Mouse (Mus musculus): ENCODE data around the gene Nrxn3. TPM values are rescaled to one million over a fixed set of nuclear protein-coding genes. Genes with fewer than 3 reads are reported as not detected.

Nrxn3 gene
- polyA plus RNA-seq, 1 experiment from 2014 or later: 0.78 TPM

DNA sequence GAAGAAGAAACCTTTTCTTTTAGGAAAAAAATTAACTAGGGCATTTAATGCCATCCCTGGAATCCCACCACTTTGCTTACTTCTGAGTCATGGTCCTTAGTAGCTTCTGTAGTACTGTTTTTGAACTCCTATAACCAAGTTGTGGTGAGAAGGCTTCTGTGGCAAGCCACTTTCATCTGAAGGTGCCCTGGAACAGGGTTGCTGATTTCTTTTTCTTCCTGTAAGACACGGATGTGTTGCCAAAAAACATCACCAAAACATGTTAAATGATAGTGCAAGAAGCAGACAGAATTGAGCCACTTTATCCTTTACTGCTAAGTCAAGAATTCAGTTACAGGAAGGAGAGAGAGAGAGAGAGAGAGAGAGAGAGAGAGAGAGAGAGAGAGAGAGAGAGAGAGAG lies 653.9 kb downstream of the Nrxn3 start:
- 63% methylated on average over 1 of the region's 1 CpGs for WGBS

GRCm38 (mm10) chr12:89377051-89377643 lies 654.5 kb downstream of the Nrxn3 start:
- H3K9ac ChIP-seq (replicated peaks): no peak overlapping the region
- no peaks in the 10 kb centered on the region for H3K4me1 ChIP-seq (replicated peaks)
- no peak overlapping the region for H3K4me3 ChIP-seq (replicated peaks)
- 68% methylated on average over 5 of the region's 5 CpGs for WGBS
- H3K27ac ChIP-seq: no peak overlapping the region
- no peak overlapping the region for H3K4me2 ChIP-seq
- no peak for ATAC-seq (ENCODE audit: insufficient number of reproducible peaks, insufficient read depth, low FRiP score, low TSS enrichment, low read depth)
- H3K27me3 ChIP-seq: no peaks in the 10 kb centered on the region
- no peaks in the 10 kb centered on the region for H3K9me3 ChIP-seq
- no peaks in the 10 kb centered on the region for H3K36me3 ChIP-seq

More for the DNA sequence above, 653.9 kb downstream of the Nrxn3 start:
- no peaks in the 10 kb centered on the region for H3K27me3 ChIP-seq
- no peaks in the 10 kb centered on the region for H3K4me1 ChIP-seq (replicated peaks)
- no peak overlapping the region for H3K27ac ChIP-seq
- H3K9ac ChIP-seq (replicated peaks): no peak overlapping the region
- H3K4me2 ChIP-seq: no peak overlapping the region
- H3K4me3 ChIP-seq (replicated peaks): no peak overlapping the region
- H3K36me3 ChIP-seq: no peaks in the 10 kb centered on the region
- no peaks in the 10 kb centered on the region for H3K9me3 ChIP-seq
- ATAC-seq (ENCODE audit: insufficient number of reproducible peaks, insufficient read depth, low FRiP score, low TSS enrichment, low read depth): no peak

GRCm38 (mm10) chr12:89377687-89378086 lies 655.0 kb downstream of the Nrxn3 start:
- H3K36me3 ChIP-seq: no peaks in the 10 kb centered on the region
- no peak for ATAC-seq (ENCODE audit: insufficient number of reproducible peaks, insufficient read depth, low FRiP score, low TSS enrichment, low read depth)
- no peaks in the 10 kb centered on the region for H3K9me3 ChIP-seq
- no peak overlapping the region for H3K27ac ChIP-seq
- no peak overlapping the region for H3K9ac ChIP-seq (replicated peaks)
- H3K27me3 ChIP-seq: no peaks in the 10 kb centered on the region
- no peak overlapping the region for H3K4me3 ChIP-seq (replicated peaks)
- H3K4me1 ChIP-seq (replicated peaks): no peaks in the 10 kb centered on the region
- no peak overlapping the region for H3K4me2 ChIP-seq
- WGBS: 89% methylated on average over 2 of the region's 2 CpGs

GRCm38 (mm10) chr12:89383254-89383653 lies 660.6 kb downstream of the Nrxn3 start:
- H3K9me3 ChIP-seq: no peaks in the 10 kb centered on the region
- H3K4me2 ChIP-seq: no peak overlapping the region
- H3K27ac ChIP-seq: no peak overlapping the region
- H3K36me3 ChIP-seq: no peaks in the 10 kb centered on the region
- H3K4me3 ChIP-seq (replicated peaks): no peak overlapping the region
- H3K9ac ChIP-seq (replicated peaks): no peak overlapping the region
- H3K27me3 ChIP-seq: no peaks in the 10 kb centered on the region
- no peak for ATAC-seq (ENCODE audit: insufficient number of reproducible peaks, insufficient read depth, low FRiP score, low TSS enrichment, low read depth)
- H3K4me1 ChIP-seq (replicated peaks): no peaks in the 10 kb centered on the region
- 17% methylated on average over 3 of the region's 3 CpGs for WGBS

GRCm38 (mm10) chr12:89395121-89395792 lies 672.6 kb downstream of the Nrxn3 start:
- Histone ChIP-seq H3K27me3 (no peaks in the 10 kb centered on the region), H3K36me3 (no peaks in the 10 kb centered on the region), H3K9ac (replicated peaks) (no peak overlapping the region), H3K27ac (no peak overlapping the region), H3K4me2 (no peak overlapping the region), H3K4me3 (replicated peaks) (no peak overlapping the region), H3K9me3 (no peaks in the 10 kb centered on the region), H3K4me1 (replicated peaks) (no peaks in the 10 kb centered on the region)
- ATAC-seq (ENCODE audit: insufficient number of reproducible peaks, insufficient read depth, low FRiP score, low TSS enrichment, low read depth): no peak
- 65% methylated on average over 3 of the region's 3 CpGs for WGBS

- Histone ChIP-seq H3K27me3 (no peaks in the 10 kb centered on the region), H3K9ac (replicated peaks) (no peak overlapping the region), H3K27ac (no peak overlapping the region), H3K4me1 (replicated peaks) (no peaks in the 10 kb centered on the region), H3K4me2 (no peak overlapping the region), H3K9me3 (no peaks in the 10 kb centered on the region), H3K4me3 (replicated peaks) (no peak overlapping the region), H3K36me3 (no peaks in the 10 kb centered on the region)
- ATAC-seq (ENCODE audit: insufficient number of reproducible peaks, insufficient read depth, low FRiP score, low TSS enrichment, low read depth): no peak
Observed at GRCm38 (mm10) chr12:89436519-89436918, 713.8 kb downstream of the Nrxn3 start.

GRCm38 (mm10) chr12:89442323-89443038 lies 719.8 kb downstream of the Nrxn3 start:
- 55% methylated on average over 2 of the region's 2 CpGs for WGBS
- ATAC-seq (ENCODE audit: insufficient number of reproducible peaks, insufficient read depth, low FRiP score, low TSS enrichment, low read depth): no peak
- H3K9me3 ChIP-seq: no peaks in the 10 kb centered on the region
- no peak overlapping the region for H3K4me2 ChIP-seq
- H3K4me1 ChIP-seq (replicated peaks): no peaks in the 10 kb centered on the region
- no peak overlapping the region for H3K27ac ChIP-seq
- no peak overlapping the region for H3K4me3 ChIP-seq (replicated peaks)
- no peaks in the 10 kb centered on the region for H3K27me3 ChIP-seq
- no peak overlapping the region for H3K9ac ChIP-seq (replicated peaks)
- H3K36me3 ChIP-seq: no peaks in the 10 kb centered on the region

DNA sequence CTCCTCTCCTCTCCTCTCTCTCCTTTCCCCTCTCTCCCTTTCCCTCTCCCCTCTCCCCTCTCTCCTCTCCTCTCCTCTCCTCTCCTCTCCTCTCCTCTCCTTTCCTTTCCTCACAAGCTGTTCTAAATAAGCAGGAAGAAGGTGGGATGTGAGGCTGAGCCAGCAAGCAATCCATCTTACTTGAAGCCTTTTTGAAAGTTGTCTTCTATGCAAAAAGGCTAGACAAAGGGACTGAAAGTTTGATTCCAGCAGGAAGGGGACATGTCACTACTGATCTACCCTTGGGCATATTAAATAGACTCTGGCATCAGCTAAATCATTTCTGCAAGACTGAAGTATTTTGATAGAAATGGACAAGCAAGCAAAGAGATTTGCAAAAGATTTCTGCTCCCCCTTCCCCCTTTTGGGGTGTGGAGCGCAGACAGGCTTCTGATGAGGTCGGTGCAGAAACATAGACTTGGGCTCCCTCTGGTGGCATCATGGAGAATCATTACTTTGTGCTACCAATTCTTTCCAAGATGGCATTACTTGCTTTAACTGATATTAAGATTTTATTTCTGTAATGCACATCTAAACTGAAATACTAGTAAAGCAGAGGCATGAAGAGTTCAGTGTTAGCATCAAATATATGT lies 728.1 kb downstream of the Nrxn3 start:
- Histone ChIP-seq H3K4me3 (replicated peaks) (no peak overlapping the region), H3K4me1 (replicated peaks) (no peaks in the 10 kb centered on the region), H3K9ac (replicated peaks) (no peak overlapping the region), H3K27ac (no peak overlapping the region), H3K27me3 (no peaks in the 10 kb centered on the region), H3K9me3 (no peaks in the 10 kb centered on the region), H3K4me2 (no peak overlapping the region), H3K36me3 (no peaks in the 10 kb centered on the region)
- ATAC-seq (ENCODE audit: insufficient number of reproducible peaks, insufficient read depth, low FRiP score, low TSS enrichment, low read depth): no peak
- 0% methylated on average over 2 of the region's 2 CpGs for WGBS

- no peak overlapping the region for H3K27ac ChIP-seq
- no peak for ATAC-seq (ENCODE audit: insufficient number of reproducible peaks, insufficient read depth, low FRiP score, low TSS enrichment, low read depth)
- H3K36me3 ChIP-seq: no peaks in the 10 kb centered on the region
- H3K4me1 ChIP-seq (replicated peaks): no peaks in the 10 kb centered on the region
- 77% methylated on average over 2 of the region's 2 CpGs for WGBS
- H3K9me3 ChIP-seq: no peaks in the 10 kb centered on the region
- no peak overlapping the region for H3K4me3 ChIP-seq (replicated peaks)
- no peaks in the 10 kb centered on the region for H3K27me3 ChIP-seq
- H3K4me2 ChIP-seq: no peak overlapping the region
- no peak overlapping the region for H3K9ac ChIP-seq (replicated peaks)
Observed at GRCm38 (mm10) chr12:89470226-89470625, 747.5 kb downstream of the Nrxn3 start.

GRCm38 (mm10) chr12:89471289-89471688 lies 748.6 kb downstream of the Nrxn3 start:
- ATAC-seq (ENCODE audit: insufficient number of reproducible peaks, insufficient read depth, low FRiP score, low TSS enrichment, low read depth): no peak
- H3K27me3 ChIP-seq: no peaks in the 10 kb centered on the region
- WGBS: 62% methylated on average over 2 of the region's 2 CpGs
- H3K9me3 ChIP-seq: no peaks in the 10 kb centered on the region
- no peak overlapping the region for H3K4me3 ChIP-seq (replicated peaks)
- no peaks in the 10 kb centered on the region for H3K4me1 ChIP-seq (replicated peaks)
- H3K36me3 ChIP-seq: no peaks in the 10 kb centered on the region
- no peak overlapping the region for H3K27ac ChIP-seq
- H3K9ac ChIP-seq (replicated peaks): no peak overlapping the region
- H3K4me2 ChIP-seq: no peak overlapping the region

DNA sequence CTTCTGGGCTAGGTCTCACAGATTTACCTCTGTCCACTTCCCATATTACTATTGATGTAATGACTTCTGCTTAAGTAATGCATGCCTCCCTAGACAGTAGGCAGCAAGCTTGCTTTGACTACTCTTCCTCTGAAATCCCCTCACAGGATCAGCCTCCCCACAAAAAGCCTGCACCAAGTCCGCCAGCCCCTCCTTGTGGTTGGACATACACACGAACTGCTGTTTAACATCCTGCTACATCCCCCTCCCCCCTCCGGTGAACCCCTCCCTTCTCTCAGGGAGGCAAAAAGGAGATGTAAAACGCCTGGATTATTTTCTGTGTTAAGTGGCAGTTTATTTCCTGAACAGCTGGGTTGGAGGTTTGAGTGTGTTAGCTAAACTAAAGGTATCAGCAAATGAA lies 749.2 kb downstream of the Nrxn3 start:
- Histone ChIP-seq H3K4me3 (replicated peaks) (no peak overlapping the region), H3K36me3 (no peaks in the 10 kb centered on the region), H3K9me3 (no peaks in the 10 kb centered on the region), H3K4me2 (no peak overlapping the region), H3K27me3 (no peaks in the 10 kb centered on the region), H3K27ac (no peak overlapping the region), H3K4me1 (replicated peaks) (no peaks in the 10 kb centered on the region), H3K9ac (replicated peaks) (no peak overlapping the region)
- ATAC-seq (ENCODE audit: insufficient number of reproducible peaks, insufficient read depth, low FRiP score, low TSS enrichment, low read depth): no peak
- 45% methylated on average over 4 of the region's 4 CpGs for WGBS
